Mouse (Mus musculus) CH12F3 (cell line): ENCODE data around the gene Cadm4.

Experiments used
- in situ Hi-C: fragments of 300-500 bp; cut with MboI; formaldehyde crosslinking; loops from 2 replicates; pipeline ENCODE4 v1.14.3; 2020; ENCODE audit warnings: low sequenced_read_pairs

The Cadm4 gene

DNA sequence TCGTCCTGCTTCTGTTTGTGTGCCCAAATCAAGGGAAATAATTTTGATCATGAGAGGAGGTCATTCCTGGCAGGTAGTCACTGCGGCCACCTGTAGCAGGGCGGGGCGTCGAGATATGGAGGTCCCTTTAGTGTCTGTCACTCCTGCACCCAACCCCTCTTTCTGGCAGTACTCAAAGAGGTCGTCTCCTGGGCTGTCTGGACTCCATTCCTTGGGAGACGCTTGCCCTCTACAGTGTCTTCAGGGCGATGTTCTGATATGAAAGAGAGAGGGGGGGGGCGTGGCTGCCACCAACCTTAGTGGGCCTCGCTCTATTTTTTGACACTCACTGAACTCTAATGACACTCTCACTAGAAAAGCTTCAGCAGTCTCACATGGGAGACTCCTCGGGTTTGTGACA is 47.8 kb downstream of the Cadm4 start:
- in situ Hi-C loops, result no loop called here

DNA sequence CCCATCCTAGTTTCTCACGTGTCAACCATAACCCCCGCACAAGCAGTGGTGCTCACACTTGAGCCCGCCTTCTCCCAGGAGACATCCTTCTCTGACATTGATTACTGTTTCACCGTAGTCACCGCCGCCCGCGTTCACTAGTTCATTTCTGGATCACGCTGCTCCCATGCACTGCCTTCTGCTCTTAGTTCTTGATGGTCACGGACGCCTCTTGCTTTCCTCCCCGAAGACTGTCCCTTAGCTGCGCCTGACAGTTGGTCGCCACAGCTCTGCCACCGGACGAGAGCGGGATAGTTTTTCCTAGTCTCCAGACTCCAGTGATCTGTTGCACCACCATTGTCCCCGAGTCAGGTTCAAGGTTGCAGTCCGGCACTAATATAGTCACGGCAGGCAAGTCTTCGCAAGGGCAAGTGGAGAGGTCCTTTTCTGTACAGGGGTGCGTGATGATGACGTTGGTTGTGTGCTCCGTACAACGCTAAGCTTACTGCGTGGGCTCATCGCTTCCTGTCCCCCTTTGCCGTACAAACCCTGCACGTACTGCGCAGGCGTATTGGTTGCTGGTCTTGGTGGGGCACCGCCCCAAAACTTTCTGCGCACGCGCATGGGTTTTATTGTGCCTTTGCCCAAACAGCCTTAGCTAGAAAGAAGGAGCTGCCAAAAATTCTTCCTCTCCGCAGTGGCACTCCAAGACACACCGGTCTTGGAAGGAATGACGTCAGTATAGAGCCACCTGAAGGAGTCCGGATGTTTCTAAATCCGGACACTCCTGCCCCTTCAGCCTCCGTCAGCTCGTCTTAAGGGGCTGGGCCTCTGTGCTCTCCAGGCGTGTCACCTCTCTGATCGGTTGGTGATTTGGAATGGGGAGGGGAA is 48.5 kb downstream of the Cadm4 start, which contains the start of gene Irgq:
TSS of gene Irgq (plus strand) at position 628 of the 870 bp plus-strand sequence.
- in situ Hi-C loops, result no loop called here

DNA sequence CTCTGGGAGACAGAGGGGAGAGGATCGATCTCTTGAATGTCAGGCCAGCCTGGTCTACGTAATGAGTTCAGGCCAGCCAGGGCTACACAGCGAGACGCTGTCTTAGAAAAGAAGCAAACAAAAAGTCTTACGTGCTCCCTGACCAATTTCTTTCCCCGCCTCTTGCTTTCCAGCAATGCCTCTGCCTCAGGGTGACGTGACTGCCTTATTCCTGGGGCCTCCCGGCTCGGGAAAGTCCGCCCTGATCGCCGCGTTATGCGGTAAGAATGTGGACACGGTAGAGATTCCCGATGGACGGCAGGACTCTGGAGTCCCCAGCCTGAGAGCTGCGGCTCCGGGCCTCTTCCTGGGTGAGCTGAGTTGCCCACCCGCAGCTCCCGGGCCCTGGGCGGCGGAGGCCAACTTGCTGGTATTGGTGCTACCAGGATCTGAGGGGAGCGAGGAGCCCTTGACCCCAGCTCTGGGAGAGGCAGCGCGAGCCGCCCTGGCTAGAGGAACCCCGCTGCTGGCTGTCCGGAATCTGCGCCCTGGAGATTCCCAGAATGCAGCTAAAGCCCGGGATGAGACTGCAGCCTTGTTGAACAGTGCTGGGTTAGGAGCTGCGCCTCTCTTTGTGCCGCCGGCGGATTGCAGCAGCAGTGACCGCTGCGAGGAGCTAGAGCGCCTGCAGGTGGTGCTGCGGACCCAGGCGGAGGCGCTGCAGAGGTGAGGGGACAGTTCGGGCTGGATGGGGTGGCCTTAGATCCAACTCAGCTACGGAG is 49.6 kb downstream of the Cadm4 start:
- in situ Hi-C loops, result no loop called here

DNA sequence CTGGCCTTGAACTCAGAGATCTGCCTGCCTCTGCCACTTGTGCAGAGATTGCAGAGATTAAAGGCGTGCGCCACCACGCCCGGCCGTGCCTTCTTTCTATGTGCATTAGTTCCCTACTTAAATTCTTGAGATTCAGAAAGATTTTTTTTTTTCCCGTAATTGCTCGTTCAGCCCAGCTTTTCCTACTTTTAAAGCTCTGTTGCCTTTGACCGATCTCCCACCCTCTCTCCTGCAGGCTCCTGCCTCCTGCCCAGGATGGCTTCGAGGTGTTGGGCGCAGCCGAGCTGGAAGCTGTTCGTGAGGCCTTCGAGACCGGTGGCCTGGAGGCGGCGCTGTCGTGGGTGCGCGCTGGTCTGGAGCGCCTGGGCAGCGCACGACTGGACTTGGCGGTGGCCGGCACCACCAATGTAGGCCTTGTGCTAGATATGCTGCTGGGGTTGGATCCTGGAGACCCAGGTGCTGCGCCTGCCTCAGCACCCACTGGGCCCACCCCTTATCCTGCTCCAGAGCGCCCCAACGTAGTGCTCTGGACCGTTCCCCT is 51.3 kb downstream of the Cadm4 start:
- in situ Hi-C loops, result no loop called here

DNA sequence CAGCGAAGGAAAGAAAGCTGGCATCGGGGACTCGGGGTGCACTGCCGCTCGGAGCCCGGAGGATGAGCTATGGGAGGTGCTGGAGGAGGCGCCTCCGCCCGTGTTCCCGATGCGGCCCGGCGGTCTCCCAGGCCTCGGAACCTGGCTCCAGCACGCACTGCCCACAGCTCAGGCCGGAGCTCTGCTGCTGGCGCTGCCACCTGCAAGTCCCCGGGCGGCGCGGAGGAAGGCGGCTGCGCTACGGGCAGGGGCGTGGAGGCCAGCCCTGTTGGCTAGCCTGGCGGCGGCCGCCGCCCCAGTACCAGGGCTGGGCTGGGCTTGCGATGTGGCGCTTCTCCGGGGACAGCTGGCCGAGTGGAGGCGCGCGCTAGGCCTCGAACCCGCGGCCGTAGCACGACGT is 52.0 kb downstream of the Cadm4 start:
- in situ Hi-C loops, result no loop called here

DNA sequence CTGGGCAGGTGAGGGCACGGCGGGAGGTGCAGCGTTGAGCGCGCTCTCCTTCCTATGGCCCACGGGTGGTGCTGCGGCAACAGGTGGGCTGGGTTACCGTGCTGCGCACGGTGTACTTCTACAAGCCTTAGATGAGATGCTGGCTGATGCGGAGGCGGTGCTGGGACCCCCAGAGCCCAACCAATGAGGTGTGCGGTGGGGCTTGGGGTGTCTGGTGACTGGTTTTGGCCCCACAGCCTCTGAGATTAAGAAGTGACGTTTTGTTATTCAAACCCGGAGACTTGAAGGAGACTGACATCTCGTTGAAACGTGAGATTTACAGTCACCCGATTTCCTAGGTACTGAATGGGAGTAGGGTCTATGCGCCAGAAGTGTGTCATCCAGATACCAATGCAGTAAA is 52.5 kb downstream of the Cadm4 start:
- in situ Hi-C loops, result no loop called here

DNA sequence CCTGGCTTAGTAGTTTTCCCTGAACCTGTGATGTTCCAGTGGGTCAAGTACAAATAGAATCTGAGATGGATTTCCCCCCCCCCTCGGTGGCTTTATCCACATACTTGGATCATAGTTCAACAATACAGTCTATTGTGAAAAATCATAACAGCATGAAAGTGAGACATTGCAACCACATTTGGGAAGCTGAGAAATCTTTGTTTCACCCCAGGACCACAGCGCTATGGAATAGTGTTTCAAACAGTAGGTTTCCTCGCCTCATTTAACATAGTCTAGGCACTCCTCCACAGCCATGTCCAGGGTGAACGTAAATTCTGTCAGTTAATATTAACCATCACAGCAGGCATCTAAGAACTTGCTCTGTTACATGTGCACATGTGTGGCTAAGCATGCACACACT is 55.3 kb downstream of the Cadm4 start:
- in situ Hi-C loops, result no loop called here

DNA sequence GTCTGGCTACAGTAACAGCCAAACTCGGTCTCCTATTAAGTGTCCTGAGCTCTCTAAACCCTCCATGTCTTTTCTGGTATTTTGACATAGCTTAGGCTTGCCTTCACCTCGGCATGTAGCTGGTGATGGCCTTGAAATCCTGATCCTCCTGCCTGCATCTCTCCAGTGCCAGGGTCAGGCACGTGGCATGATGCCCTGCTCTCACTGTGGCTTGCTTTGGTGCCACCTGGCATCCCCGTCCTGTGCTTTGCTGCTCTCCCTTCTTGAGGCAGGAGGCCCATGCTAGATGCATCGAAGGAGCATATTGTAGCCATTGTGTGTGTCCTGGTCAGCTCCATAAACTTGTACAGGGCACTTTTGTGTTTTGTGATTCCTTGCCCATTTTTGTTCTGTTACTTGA is 55.8 kb downstream of the Cadm4 start:
- in situ Hi-C loops, result no loop called here

DNA sequence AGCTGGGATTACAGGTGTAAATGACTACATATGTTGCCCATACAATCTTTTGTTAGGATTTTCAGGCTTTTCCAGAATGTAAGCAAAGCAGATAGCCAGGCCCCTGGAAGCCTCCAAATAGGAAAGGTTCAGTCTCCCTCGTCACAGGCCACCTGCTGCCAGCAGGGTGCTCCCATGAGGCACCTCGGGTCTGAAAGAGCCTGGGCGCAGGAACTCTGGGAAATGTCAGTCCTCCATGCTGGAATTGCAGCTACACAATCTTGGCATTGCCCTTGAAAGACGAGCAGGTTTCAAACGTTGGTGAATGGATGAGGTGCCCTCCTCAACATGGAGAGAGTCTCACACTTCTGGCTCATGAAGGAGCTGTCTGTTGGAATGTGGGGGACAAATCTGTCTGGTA is 56.3 kb downstream of the Cadm4 start:
- in situ Hi-C loops, result no loop called here

DNA sequence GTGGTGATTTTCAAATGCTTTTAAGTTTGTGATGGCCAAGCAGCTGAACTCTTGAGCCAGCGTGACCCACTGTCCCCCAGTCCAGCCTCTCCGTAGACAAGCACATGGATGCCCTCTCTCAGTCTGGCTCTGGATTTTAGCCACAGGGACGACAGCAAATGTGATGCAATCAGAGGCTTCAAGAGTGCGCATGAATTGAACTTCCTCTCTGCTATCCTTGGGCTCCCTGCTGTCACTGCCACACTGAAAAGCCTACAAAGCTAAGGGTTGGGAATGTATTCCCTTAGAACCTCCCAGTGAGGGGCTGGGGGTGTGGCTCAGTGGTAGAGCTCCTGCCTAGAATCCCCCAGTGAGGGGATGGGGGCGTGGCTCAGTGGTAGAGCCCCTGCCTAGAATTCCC is 56.9 kb downstream of the Cadm4 start:
- in situ Hi-C loops, result no loop called here

DNA sequence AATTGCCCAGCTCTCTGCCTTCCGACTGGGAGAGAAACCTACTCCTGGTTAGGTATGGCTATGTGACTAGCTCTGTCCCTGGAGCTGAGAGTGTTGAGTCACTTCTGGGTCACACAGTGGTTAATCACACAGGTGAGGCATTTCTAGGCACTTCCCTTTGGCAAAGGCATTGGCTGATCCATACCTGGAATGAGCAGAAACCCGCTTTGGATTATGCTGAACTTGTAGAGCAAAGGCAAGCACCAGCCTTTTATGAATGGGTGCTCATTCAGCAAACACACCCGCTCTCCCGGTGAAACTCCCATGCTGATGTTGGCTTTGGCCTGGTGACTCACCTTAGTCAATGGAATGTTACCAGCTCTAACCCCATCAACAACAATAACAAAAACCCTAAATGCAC is 57.9 kb downstream of the Cadm4 start:
- in situ Hi-C loops, result no loop called here

DNA sequence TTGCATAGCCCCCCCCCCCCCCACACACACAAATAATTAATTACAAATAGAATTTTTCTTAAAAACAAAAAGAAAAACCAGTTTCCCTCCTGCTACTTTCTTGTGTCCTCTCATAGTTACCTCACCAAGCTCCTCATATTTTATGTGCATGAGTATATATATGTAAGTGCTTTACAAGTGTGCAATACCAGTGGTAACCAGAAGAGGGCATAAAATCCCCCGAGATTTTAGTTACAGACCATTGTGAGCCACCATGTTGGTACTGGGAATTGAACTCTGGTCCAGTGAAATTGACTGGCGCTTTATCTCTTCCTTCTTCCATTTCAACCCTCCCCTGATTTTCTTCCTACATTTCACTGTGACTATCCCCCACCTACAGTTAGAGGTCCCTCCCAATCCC is 62.7 kb downstream of the Cadm4 start:
- in situ Hi-C loops, result no loop called here

DNA sequence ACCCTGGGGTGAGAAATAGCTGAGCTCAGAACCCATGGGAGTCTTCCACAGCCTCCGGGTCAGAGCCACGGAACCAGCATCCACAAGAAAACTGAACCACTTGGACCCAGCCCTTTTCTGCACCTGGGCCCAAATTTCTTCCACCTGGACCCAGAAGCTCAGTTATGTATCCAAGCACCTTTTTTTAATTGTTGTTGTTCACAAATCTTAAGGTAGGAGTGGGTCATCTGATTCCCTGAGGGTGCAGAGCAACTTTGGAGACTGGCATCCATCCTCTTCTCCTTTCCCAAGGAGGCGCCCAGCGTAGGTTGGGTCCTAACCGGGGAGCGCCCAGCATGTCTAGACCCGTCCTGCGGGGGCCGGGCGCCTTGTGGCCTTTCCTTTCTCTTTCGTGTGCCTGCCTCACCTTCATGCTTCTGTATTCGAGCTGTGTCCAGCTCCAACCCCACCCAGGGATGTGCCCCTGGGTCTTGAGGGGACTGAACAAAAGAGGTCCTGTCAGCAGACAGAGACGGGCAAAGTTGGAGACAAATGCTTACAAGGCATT is 64.3 kb downstream of the Cadm4 start, which contains the start of the genes Pinlyp and Xrcc1:
TSS of gene Pinlyp (minus strand) at position 51 of the 547 bp plus-strand sequence.
TSS of gene Xrcc1 (plus strand) at position 222 of the 547 bp plus-strand sequence.
- in situ Hi-C loops, result no loop called here

DNA sequence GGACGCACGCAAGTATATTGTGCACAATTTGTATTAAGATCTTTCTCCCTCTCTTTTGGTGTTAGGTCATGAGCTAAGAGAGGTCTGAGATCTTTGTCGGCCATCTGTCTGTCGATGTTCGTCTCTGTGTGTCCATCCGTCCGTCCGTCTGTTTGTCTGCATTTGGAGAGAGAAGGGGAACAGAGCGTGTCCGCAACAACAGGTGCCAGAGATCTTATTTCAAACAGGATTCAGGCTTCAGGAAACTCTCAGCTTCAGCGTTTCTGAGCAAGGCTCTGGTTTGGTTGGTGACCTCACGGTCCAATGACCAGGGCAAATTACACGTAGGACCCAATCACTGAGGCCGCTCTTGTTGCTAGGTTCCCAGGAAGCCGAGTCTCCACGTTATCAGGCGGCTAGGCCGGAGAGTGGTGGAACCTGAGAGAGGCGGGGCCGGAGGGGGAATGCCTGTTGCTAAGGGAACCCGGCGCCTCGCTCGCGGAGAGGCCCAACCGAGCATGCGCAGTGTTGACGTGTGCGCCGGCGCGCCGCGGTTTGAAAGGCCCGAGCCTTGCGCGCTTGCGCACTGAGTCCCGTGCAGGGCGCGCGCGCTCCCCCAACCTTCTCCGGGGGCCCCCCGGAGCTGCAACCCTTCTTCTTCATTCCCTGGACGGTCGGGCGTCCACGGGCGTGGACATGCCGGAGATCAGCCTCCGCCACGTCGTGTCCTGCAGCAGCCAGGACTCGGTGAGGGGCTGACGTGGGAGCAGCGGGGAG is 65.0 kb downstream of the Cadm4 start:
- in situ Hi-C loops, result no loop called here

DNA sequence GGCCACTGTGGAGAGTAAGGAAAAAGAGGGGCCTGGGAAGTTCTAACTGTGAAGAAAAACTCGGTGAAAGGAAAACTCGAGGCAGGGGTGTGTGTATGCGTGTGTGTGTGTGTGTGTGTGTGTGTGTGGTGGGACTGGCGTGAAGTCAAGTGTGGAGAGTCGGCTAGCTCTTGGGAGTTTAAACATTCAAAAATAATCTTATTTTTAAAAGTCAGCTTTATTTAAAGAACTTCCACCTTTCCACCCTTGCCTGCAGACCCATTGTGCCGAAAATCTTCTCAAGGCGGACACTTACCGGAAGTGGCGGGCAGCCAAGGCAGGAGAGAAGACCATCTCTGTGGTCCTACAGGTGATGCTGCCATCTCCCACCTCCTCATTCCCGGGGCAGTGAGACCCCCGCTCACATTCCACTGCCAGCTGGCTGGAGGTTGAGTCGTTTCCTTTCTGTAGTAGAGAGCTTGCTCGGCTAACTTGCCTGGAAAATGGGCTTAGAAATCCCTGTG is 65.8 kb downstream of the Cadm4 start:
- in situ Hi-C loops, result no loop called here

DNA sequence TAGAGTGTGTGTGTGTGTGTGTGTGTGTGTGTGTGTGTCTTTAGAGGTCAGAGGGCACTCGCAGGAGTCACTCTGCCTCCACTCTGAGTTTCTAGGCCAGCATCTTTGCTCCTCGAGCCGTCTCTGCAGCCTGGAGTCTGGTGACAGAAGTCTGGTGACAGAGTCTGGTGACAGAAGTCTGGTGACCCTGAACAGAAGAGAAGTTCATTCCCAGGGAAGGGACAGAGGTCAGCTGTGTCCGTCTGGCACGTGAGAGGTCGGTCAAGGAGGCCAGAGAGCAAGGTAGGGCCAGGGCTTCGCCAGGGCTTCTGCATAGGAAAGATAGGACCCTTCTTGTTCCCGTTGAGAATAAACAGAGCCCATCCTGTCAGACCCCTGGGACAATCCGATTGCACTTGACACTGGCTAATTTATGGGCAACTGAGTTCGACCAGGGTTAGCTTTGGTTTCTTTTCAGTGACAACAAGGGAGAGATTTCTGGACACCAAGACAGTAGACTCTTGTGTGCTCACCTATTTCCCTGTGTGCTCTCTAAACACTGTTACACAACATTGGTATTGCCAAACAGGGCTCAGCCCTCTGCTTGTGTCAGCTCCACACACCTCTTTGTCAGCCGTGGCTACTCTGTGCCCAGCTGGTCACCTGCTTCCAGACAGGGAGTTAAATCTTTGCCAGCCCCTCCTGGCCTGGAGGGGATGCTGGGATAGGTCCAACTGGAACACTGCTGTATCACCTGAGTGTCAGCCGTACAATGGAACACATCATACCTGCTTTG is 70.3 kb downstream of the Cadm4 start:
- in situ Hi-C loops, result no loop called here
